Comparison of ENCODE assay signal across 13 mouse cellular contexts in the genomic region with DNA sequence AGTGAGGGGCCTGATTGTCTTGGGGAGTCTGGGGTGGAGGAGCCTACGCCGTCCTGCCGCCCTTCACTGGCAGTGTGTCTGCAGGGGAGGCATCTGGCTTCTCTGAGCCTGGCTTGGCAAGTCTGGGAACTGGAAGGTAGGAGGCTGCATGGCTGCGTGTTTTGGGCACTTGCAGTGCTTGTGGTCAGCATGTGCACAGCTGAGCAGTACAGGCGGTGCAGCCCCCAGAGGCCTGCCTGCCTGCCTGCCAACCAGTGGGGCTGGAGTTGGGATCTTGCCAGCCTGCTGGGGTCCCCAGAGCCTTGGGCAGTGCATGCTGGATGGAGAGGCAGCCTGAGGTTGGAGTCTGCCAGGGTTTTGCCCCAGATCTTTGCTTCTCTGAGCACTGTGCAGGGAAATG. TPM values are rescaled to one million over a fixed set of nuclear protein-coding genes. Genes with fewer than 3 reads are reported as not detected.
A peak's percentile ranks its signal among the peaks of the same experiment; 100 is the strongest.
DNase-seq lines count a peak whose midpoint lies in the region; ATAC-seq and TF ChIP-seq lines count a peak whose summit lies in the region.
"Had no signal": no experiment of that assay in that cellular context is flagged by ENCODE, and none has a peak within 500 bp of the region (broad histone marks: within the 10 kb centered on the region; RNA-seq: fewer than 3 reads in every experiment).

No protein-coding gene starts in this region.

- no peaks in the 10 kb centered on the region for H3K9me3 ChIP-seq in midbrain, embryonic 11.5 days (ENCODE audit: control insufficient read depth, low read length)
- no peaks in the 10 kb centered on the region for H3K9me3 ChIP-seq in midbrain, embryonic 16.5 days (replicated peaks; ENCODE audit: control insufficient read depth, low read length, poor library complexity, severe bottlenecking)
- H3K9me3 ChIP-seq in embryonic facial prominence, embryonic 13.5 days, result no peaks in the 10 kb centered on the region
- H3K9me3 ChIP-seq: heart, embryonic 15.5 days; limb, embryonic 15.5 days had no signal

- no peak overlapping the region for H3K9ac ChIP-seq in midbrain, embryonic 11.5 days (ENCODE audit: low read length)
- H3K9ac ChIP-seq in midbrain, embryonic 16.5 days (ENCODE audit: low read depth, low read length), result no peak overlapping the region
- H3K9ac ChIP-seq in embryonic facial prominence, embryonic 13.5 days, result peak overlapping the region; percentile 40; the same call in 1 of the 2 replicates
- H3K9ac ChIP-seq: limb, embryonic 15.5 days had no signal

- H3K4me2 ChIP-seq in midbrain, embryonic 11.5 days, result no peak overlapping the region
- H3K4me2 ChIP-seq in midbrain, embryonic 16.5 days (ENCODE audit: low read length), result no peak overlapping the region
- H3K4me2 ChIP-seq in embryonic facial prominence, embryonic 13.5 days, result no peak overlapping the region
- no peak overlapping the region for H3K4me2 ChIP-seq in myocyte (ENCODE audit: low read depth)
- H3K4me2 ChIP-seq: heart, embryonic 15.5 days; limb, embryonic 15.5 days had no signal

- DNase-seq in frontal cortex, postnatal 36 days (ENCODE audit: low spot score in 2 of 2), result no peak
- DNase-seq in midbrain, embryonic 11.5 days (ENCODE audit: low spot score, missing footprints), result peak; percentile 57
- DNase-seq in retina, postnatal 1 day, result no peak
- DNase-seq: cerebellum, adult 9-11 months; kidney, adult 11 months; lung, postnatal 36 days; thymus, adult 18-20 months had no signal

- no peak for TF ChIP-seq POLR2A in myocyte (IDR thresholded peaks at IDR 0.05; ENCODE audit: insufficient read length, low read depth)

- H3K36me3 ChIP-seq in midbrain, embryonic 11.5 days (ENCODE audit: control insufficient read depth, insufficient read depth, low read length), result no peaks in the 10 kb centered on the region; the same call in 1 of the 2 replicates
- H3K36me3 ChIP-seq in midbrain, embryonic 16.5 days (ENCODE audit: control insufficient read depth, insufficient read depth, low read length), result peaks cover 22% of the 10 kb centered on the region
- peaks cover 80% of the 10 kb centered on the region for H3K36me3 ChIP-seq in embryonic facial prominence, embryonic 13.5 days
- peaks cover 12% of the 10 kb centered on the region for H3K36me3 ChIP-seq in myocyte (ENCODE audit: control insufficient read depth, insufficient read depth)

- H3K27me3 ChIP-seq in midbrain, embryonic 11.5 days (ENCODE audit: control insufficient read depth, insufficient read depth, low read length), result no peaks in the 10 kb centered on the region
- H3K27me3 ChIP-seq in midbrain, embryonic 16.5 days (ENCODE audit: control insufficient read depth, insufficient read depth, low read depth, low read length), result no peaks in the 10 kb centered on the region
- H3K27me3 ChIP-seq in embryonic facial prominence, embryonic 13.5 days, result no peaks in the 10 kb centered on the region
- no peaks in the 10 kb centered on the region for H3K27me3 ChIP-seq in myocyte (ENCODE audit: control insufficient read depth, insufficient read depth, insufficient read length)
- H3K27me3 ChIP-seq: heart, embryonic 15.5 days; limb, embryonic 15.5 days had no signal

- WGBS in midbrain, embryonic 11.5 days, result 96% methylated on average over 5 of the region's 5 CpGs
- 72% methylated on average over 5 of the region's 5 CpGs for WGBS in midbrain, embryonic 16.5 days
- WGBS in embryonic facial prominence, embryonic 13.5 days, result 96% methylated on average over 5 of the region's 5 CpGs

- no peak overlapping the region for H3K27ac ChIP-seq in midbrain, embryonic 11.5 days (ENCODE audit: low read depth, low read length)
- no peak overlapping the region for H3K27ac ChIP-seq in midbrain, embryonic 16.5 days (ENCODE audit: low read length)
- H3K27ac ChIP-seq in embryonic facial prominence, embryonic 13.5 days, result peak overlapping the region; percentile 22; the same call in 1 of the 2 replicates
- H3K27ac ChIP-seq: heart, embryonic 15.5 days had no signal

- no peaks in the 10 kb centered on the region for H3K79me2 ChIP-seq in myocyte (ENCODE audit: control insufficient read depth, insufficient read depth)

- peak; percentile 54; the same call in 1 of the 2 replicates for ATAC-seq in frontal cortex, adult (ENCODE audit: low TSS enrichment)
- no peak for ATAC-seq in midbrain, embryonic 11.5 days (ENCODE audit: low FRiP score)
- no peak for ATAC-seq in midbrain, embryonic 16.5 days
- no peak for ATAC-seq in embryonic facial prominence, embryonic 13.5 days (ENCODE audit: insufficient number of reproducible peaks, insufficient read depth, low FRiP score, low TSS enrichment, low read depth)

- H3K4me3 ChIP-seq in midbrain, embryonic 11.5 days (ENCODE audit: low read depth, low read length), result no peak overlapping the region
- no peak overlapping the region for H3K4me3 ChIP-seq in midbrain, embryonic 16.5 days (ENCODE audit: low read depth, low read length)
- no peak overlapping the region for H3K4me3 ChIP-seq in embryonic facial prominence, embryonic 13.5 days
- no peak overlapping the region for H3K4me3 ChIP-seq in myocyte
- H3K4me3 ChIP-seq: heart, embryonic 15.5 days; limb, embryonic 15.5 days had no signal

- H3K4me1 ChIP-seq in midbrain, embryonic 11.5 days (ENCODE audit: control insufficient read depth, insufficient read depth, low read length), result no peaks in the 10 kb centered on the region
- H3K4me1 ChIP-seq in midbrain, embryonic 16.5 days (ENCODE audit: control insufficient read depth, insufficient read depth, low read length), result no peaks in the 10 kb centered on the region
- no peaks in the 10 kb centered on the region for H3K4me1 ChIP-seq in embryonic facial prominence, embryonic 13.5 days
- H3K4me1 ChIP-seq: heart, embryonic 15.5 days had no signal

- no peak overlapping the region for H3ac ChIP-seq in myocyte (ENCODE audit: control insufficient read depth, insufficient read length)

TF ChIP-seq in myocyte, 11 proteins besides CTCF, POLR2A, EP300 and RAD21:
- TF ChIP-seq MYOG (IDR thresholded peaks at IDR 0.05; ENCODE audit: control insufficient read depth in 1 of 3, insufficient read depth in 1 of 3, insufficient read length in 2 of 3, low read depth in 2 of 3) (peak in 2 of 3 experiments; percentile 67 to 76), MYOD1 (IDR thresholded peaks at IDR 0.05; ENCODE audit: control insufficient read depth in 1 of 3, insufficient read length in 2 of 3, low read depth in 2 of 3) (peak in 1 of 3 experiments; percentile 6), TCF3 (IDR thresholded peaks at IDR 0.05; ENCODE audit: insufficient read length, low read depth) (no peak)

RNA-seq across cellular contexts. Expression of gene Gpx4, which starts 16.1 kb away (rescaled TPM):
- polyA plus RNA-seq in midbrain, embryonic 11.5 days (2014; fragmentation: Nextera tagmentation; extraction: Ambion mirVana), result 581 and 594 TPM in 2 replicates
- polyA plus RNA-seq in midbrain, embryonic 16.5 days (2015; fragmentation: Nextera tagmentation; extraction: Ambion mirVana), result 509 and 552 TPM in 2 replicates
- polyA plus RNA-seq in embryonic facial prominence, embryonic 13.5 days (2015; fragmentation: Nextera tagmentation; extraction: Ambion mirVana), result 445 and 488 TPM in 2 replicates
- polyA plus RNA-seq in myocyte (2012; fragmentation: generic; extraction: Trizol), result 1,278 TPM

RNA-seq across cellular contexts. Expression of gene Polr2e, which starts 23.5 kb away (rescaled TPM):
- polyA plus RNA-seq in midbrain, embryonic 11.5 days (2014; fragmentation: Nextera tagmentation; extraction: Ambion mirVana), result 200 and 225 TPM in 2 replicates
- 124 and 131 TPM in 2 replicates for polyA plus RNA-seq in midbrain, embryonic 16.5 days (2015; fragmentation: Nextera tagmentation; extraction: Ambion mirVana)
- polyA plus RNA-seq in embryonic facial prominence, embryonic 13.5 days (2015; fragmentation: Nextera tagmentation; extraction: Ambion mirVana), result 247 and 265 TPM in 2 replicates
- 209 TPM for polyA plus RNA-seq in myocyte (2012; fragmentation: generic; extraction: Trizol)

RNA-seq across cellular contexts. Expression of gene Sbno2, which starts 42.3 kb away (rescaled TPM):
- polyA plus RNA-seq in midbrain, embryonic 11.5 days (2014; fragmentation: Nextera tagmentation; extraction: Ambion mirVana), result 7.0 and 7.3 TPM in 2 replicates
- polyA plus RNA-seq in midbrain, embryonic 16.5 days (2015; fragmentation: Nextera tagmentation; extraction: Ambion mirVana), result 11.6 and 12.5 TPM in 2 replicates
- polyA plus RNA-seq in embryonic facial prominence, embryonic 13.5 days (2015; fragmentation: Nextera tagmentation; extraction: Ambion mirVana), result 15.8 and 16.1 TPM in 2 replicates
- 44.6 TPM for polyA plus RNA-seq in myocyte (2012; fragmentation: generic; extraction: Trizol)

RNA-seq across cellular contexts. Expression of gene Arhgap45, which starts 46.7 kb away (rescaled TPM):
- 3.6 and 3.8 TPM in 2 replicates for polyA plus RNA-seq in midbrain, embryonic 11.5 days (2014; fragmentation: Nextera tagmentation; extraction: Ambion mirVana)
- polyA plus RNA-seq in midbrain, embryonic 16.5 days (2015; fragmentation: Nextera tagmentation; extraction: Ambion mirVana), result 1.2 TPM in 2 replicates
- 3.9 and 4.6 TPM in 2 replicates for polyA plus RNA-seq in embryonic facial prominence, embryonic 13.5 days (2015; fragmentation: Nextera tagmentation; extraction: Ambion mirVana)
- polyA plus RNA-seq in myocyte (2012; fragmentation: generic; extraction: Trizol), result 0.53 TPM

RNA-seq across cellular contexts. Expression of gene Stk11, which starts 52.5 kb away (rescaled TPM):
- 18.5 and 23.1 TPM in 2 replicates for polyA plus RNA-seq in midbrain, embryonic 11.5 days (2014; fragmentation: Nextera tagmentation; extraction: Ambion mirVana)
- 14.2 and 15.4 TPM in 2 replicates for polyA plus RNA-seq in midbrain, embryonic 16.5 days (2015; fragmentation: Nextera tagmentation; extraction: Ambion mirVana)
- polyA plus RNA-seq in embryonic facial prominence, embryonic 13.5 days (2015; fragmentation: Nextera tagmentation; extraction: Ambion mirVana), result 18.5 and 19.0 TPM in 2 replicates
- 150 TPM for polyA plus RNA-seq in myocyte (2012; fragmentation: generic; extraction: Trizol)
